Mouse (Mus musculus) spleen, postnatal 36 days (tissue): ENCODE data around the gene 4930467E23Rik.
"Not testable (repeated sequence)": the region's sequence is repeated elsewhere in the genome, so short reads cannot be mapped to it uniquely, and the experiment has no call there.

ENCODE experiments used
- DNase-seq, 2 experiments: peaks; one replicate each; pipeline ENCODE4 v3.0.0; 2022; ENCODE audit warnings: low spot score in 2 of 2, mixed read lengths in 1 of 2

The 4930467E23Rik gene

GRCm38 (mm10) chr8:19711171-19711860, 18.1 kb upstream of the 4930467E23Rik start:
- DNase-seq: not testable (repeated sequence)

DNA sequence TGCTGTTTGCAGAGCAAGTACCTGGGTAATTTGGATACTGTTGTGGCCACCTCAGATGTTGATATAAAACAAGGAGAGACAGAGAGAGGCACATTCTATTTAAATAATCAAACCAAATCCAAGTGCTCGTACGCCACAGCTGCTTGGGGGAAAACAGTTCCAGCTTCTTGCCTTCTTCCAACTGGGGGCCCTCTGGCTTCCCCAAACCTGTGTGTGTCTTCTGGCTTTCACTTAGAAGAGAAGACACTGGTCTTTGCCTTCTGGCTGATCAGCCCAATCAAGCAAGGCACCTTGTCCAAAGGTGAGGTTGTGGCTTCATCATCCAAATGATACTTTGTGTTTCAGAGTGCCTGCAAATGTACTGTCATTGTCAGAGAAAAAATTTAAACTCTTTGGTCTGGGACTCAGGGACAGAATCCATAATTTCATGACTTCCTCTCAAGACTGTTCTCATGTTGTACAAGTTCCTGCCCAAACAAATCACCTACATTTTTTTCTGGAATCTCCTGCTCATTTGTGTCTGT, 17.1 kb upstream of the 4930467E23Rik start:
- DNase-seq: not testable (repeated sequence)

- DNase-seq: not testable (repeated sequence)
Measured at GRCm38 (mm10) chr8:19712816-19713215, 16.6 kb upstream of the 4930467E23Rik start.

GRCm38 (mm10) chr8:19713232-19713834, 16.0 kb upstream of the 4930467E23Rik start:
- not testable (repeated sequence) for DNase-seq

GRCm38 (mm10) chr8:19714426-19714825, 14.9 kb upstream of the 4930467E23Rik start:
- DNase-seq: not testable (repeated sequence)

DNA sequence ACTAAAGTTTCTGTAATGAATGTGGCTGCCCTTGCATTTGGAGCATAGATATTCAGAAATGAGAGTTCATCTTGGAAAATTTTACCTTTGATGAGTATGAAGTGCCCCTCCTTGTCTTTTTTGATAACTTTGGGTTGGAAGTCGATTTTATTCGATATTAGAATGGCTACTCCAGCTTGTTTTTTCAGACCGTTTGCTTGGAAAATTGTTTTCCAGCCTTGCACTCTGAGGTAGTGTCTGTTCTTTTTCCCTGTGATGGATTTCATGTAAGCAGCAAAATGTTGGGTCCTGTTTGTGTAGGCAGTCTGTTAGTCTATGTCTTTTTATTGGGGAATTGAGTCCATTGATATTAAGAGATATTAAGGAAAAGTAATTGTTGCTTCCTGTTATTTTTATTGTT, 14.1 kb upstream of the 4930467E23Rik start:
- not testable (repeated sequence) for DNase-seq

- peak in 1 of 2 experiments; percentile 53 for DNase-seq
Measured at GRCm38 (mm10) chr8:19717851-19718250, 11.5 kb upstream of the 4930467E23Rik start.

GRCm38 (mm10) chr8:19719513-19719912, 9.9 kb upstream of the 4930467E23Rik start:
- not testable (repeated sequence) for DNase-seq

DNA sequence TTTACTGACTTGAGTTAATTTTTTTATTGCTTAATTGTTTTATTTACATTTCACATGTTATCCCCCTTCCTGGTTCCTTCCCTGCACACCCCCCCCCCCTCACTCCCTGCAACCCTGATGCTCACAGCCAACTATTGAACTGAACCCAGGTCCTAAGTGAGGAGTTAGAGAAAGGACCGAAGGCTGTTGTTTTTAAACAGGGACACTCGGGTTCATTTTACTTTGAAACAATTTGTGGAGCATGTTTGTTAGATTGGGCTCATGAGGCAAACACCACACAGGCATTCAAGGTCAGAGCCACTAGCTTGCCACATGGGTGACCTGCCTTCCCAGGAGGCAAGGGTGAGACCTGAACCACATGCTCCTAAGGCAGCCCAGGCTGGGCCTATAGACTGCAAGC, 4.5 kb upstream of the 4930467E23Rik start:
- not testable (repeated sequence) for DNase-seq

GRCm38 (mm10) chr8:19751773-19752172, 22.4 kb downstream of the 4930467E23Rik start:
- not testable (repeated sequence) for DNase-seq

DNA sequence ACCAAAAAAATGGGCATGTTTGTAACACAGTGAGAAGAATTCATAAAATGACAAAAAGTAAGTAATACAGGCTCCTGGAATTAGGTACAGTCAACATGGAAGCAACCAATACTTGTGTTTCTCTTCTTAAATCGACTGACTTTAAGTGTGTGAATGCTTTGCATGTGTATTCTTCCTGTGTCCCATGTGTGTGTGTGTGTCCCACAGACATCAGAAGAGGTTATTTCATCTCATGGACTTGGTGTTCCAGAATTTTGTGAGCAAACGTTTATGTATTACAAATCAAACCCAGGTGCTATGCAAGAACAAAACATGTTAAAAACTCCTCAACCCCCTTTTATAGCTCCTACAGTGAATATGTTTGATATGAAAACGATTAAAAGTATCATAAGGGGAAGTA, 24.8 kb downstream of the 4930467E23Rik start:
- DNase-seq: not testable (repeated sequence)

GRCm38 (mm10) chr8:19754961-19755360, 25.6 kb downstream of the 4930467E23Rik start:
- DNase-seq: not testable (repeated sequence)

DNA sequence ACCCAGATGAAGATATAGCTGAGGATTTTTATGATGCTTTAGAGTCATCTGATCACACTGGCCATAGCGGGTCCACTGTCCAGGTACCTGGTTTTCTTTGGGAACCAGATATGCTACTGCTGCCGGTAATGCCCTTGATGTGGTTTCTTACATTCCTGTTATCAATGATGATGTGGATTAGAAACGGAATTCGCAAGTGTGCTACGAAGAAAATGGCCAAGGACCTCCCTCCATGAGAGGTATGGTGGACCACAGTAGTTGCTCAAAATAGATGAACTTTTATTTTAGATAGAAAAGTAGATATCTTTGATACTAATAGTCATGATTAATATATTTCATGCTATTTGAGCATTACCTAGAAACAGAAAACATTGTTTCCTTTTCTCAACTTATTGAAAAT, 32.3 kb downstream of the 4930467E23Rik start:
- DNase-seq: not testable (repeated sequence)

DNA sequence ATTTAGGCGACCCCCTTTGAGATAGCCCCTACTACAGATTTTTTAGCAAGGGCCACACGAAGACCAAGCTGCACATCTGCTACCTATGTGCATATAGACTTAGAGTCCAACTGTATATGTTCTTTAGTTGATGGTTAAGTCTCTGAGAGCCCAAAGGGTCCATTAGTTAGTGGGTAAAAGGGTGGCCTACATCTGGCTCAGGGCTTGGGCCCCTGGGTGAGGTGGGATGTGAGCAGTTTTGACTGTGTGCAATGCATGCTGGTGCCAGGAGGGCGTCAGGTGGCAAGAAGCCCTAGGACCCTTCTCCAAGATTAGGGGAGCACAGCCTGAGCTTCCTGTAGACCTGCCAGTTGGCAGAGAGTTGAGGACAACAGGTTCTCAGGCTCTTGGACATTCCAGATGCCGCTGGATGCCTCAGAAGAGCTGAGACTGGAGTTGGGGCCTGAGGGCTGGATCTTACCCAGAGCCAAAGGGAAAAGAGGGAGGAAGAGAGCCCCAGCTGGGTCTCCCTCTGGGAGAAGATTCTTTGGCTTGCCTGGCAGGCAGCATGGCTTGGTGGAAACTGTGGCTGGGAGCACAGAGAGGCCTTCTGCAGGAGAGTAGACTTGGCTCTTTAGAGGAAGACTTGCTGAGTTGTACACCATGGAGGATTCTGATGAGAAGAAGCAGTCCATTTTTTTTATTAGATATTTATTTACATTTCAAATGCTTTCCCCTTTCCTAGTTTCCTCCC, 33.6 kb downstream of the 4930467E23Rik start:
- not testable (repeated sequence) for DNase-seq

- DNase-seq: peak in 1 of 2 experiments; percentile 41
Measured at GRCm38 (mm10) chr8:19765531-19765930, 36.2 kb downstream of the 4930467E23Rik start.

DNA sequence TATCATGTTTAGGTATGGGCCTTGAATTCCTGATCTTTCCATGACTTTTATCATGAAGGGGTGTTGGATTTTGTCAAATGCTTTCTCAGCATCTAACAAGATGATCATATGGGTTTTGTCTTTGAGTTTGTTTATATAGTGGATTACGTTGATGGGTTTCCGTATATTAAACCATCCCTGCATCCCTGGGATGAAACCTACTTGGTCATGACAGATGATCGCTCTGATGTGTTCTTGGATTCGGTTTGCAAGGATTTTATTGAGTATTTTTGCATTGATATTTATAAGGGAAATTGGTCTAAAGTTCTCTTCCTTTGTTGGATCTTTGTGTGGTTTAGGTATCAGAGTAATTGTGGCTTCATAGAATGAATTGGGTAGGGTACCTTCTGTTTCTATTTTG, 44.1 kb downstream of the 4930467E23Rik start:
- DNase-seq: not testable (repeated sequence)

GRCm38 (mm10) chr8:19776311-19776710, 46.9 kb downstream of the 4930467E23Rik start:
- not testable (repeated sequence) for DNase-seq

- DNase-seq: not testable (repeated sequence)
Measured at GRCm38 (mm10) chr8:19777500-19777899, 48.1 kb downstream of the 4930467E23Rik start.

DNA sequence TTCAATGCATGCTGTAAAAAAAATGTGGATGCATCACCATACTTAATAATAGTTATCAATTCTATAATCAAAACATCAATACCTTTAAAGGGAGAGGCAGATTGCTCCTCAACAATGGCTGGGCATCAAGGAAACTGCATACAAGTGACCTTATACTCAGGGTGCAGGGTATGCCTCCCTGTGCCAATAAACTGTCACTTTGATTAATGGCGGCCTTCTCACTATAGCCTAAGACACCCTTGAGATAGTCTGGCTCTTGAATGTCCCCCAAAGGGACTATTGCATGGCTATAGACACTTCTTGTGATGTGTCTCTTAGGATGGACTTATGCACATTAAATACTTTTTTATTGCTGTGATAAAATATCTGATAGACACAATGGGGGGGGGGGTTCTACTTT, 48.8 kb downstream of the 4930467E23Rik start:
- peak in 1 of 2 experiments; percentile 49 for DNase-seq

GRCm38 (mm10) chr8:19778891-19779290, 49.5 kb downstream of the 4930467E23Rik start:
- not testable (repeated sequence) for DNase-seq

- not testable (repeated sequence) for DNase-seq
Measured at GRCm38 (mm10) chr8:19780212-19780611, 50.8 kb downstream of the 4930467E23Rik start.

- DNase-seq: not testable (repeated sequence)
Measured at GRCm38 (mm10) chr8:19780658-19781057, 51.3 kb downstream of the 4930467E23Rik start.
